Mouse (Mus musculus) right cerebral cortex, postnatal 14 days (tissue): ENCODE measurements around the gene Fzd7.

ENCODE experiments used
- DNase-seq: peaks from one replicate; pipeline ENCODE4 v3.0.0; 2022

Gene Fzd7

GRCm38 (mm10) chr1:59503659-59504301 lies 21.6 kb downstream of the Fzd7 start:
- no peak for DNase-seq

- DNase-seq = no peak
These were observed 22.1 kb downstream of the Fzd7 start for GRCm38 (mm10) chr1:59504302-59504700.

GRCm38 (mm10) chr1:59508463-59509139 lies 26.4 kb downstream of the Fzd7 start:
- no peak for DNase-seq

GRCm38 (mm10) chr1:59511566-59512270 lies 29.5 kb downstream of the Fzd7 start:
- DNase-seq = no peak

- DNase-seq = peak; percentile 50
These were observed 34.0 kb downstream of the Fzd7 start, which contains the start of gene Gm973 for GRCm38 (mm10) chr1:59516026-59516917. TSS of gene Gm973 (plus strand) at chr1:59516264.

- no peak for DNase-seq
These were observed 38.1 kb downstream of the Fzd7 start for GRCm38 (mm10) chr1:59520226-59520837.

- no peak for DNase-seq
These were observed 40.2 kb downstream of the Fzd7 start for GRCm38 (mm10) chr1:59522456-59522855.

- no peak for DNase-seq
These were observed 41.2 kb downstream of the Fzd7 start for GRCm38 (mm10) chr1:59523378-59523958.

GRCm38 (mm10) chr1:59524071-59524470 lies 41.8 kb downstream of the Fzd7 start:
- DNase-seq = no peak

- DNase-seq = no peak
These were observed 42.5 kb downstream of the Fzd7 start for GRCm38 (mm10) chr1:59524759-59525158.

GRCm38 (mm10) chr1:59527219-59527618 lies 45.0 kb downstream of the Fzd7 start:
- DNase-seq = no peak

GRCm38 (mm10) chr1:59534976-59535810 lies 53.0 kb downstream of the Fzd7 start:
- peak; percentile 41 for DNase-seq
